Mouse (Mus musculus): ENCODE measurements around the gene Pik3c2b. TPM values are rescaled to one million over a fixed set of nuclear protein-coding genes. Genes with fewer than 3 reads are reported as not detected.
A peak's percentile ranks its signal among the peaks of the same experiment; 100 is the strongest.

The Pik3c2b gene
- total RNA-seq, 2 experiments from 2014 or later, result 18.0 to 19.1 TPM

DNA sequence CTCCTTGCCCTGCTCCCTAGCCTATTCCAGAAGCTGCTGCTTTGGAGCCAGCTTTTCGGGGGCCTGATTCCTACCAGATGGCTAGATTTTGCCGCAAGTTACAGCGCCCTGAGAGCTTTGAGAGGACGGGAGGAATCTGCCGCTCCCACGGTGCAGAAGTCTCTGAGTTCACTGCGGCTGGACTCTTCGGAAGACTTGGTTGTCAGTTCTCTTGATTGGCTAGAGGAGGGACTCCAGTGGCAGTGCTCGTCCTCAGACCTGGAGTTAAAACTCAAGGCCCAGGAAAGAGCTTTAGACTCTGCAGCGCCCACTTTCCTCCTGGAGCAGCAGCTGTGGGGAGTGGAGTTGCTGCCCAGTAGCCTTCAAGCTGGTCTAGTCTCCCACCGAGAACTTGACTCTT, 86.5 kb downstream of the Pik3c2b start:
- DNase-seq (ENCODE audit: low spot score in 2 of 2), result peak; percentile 13 to 35

DNA sequence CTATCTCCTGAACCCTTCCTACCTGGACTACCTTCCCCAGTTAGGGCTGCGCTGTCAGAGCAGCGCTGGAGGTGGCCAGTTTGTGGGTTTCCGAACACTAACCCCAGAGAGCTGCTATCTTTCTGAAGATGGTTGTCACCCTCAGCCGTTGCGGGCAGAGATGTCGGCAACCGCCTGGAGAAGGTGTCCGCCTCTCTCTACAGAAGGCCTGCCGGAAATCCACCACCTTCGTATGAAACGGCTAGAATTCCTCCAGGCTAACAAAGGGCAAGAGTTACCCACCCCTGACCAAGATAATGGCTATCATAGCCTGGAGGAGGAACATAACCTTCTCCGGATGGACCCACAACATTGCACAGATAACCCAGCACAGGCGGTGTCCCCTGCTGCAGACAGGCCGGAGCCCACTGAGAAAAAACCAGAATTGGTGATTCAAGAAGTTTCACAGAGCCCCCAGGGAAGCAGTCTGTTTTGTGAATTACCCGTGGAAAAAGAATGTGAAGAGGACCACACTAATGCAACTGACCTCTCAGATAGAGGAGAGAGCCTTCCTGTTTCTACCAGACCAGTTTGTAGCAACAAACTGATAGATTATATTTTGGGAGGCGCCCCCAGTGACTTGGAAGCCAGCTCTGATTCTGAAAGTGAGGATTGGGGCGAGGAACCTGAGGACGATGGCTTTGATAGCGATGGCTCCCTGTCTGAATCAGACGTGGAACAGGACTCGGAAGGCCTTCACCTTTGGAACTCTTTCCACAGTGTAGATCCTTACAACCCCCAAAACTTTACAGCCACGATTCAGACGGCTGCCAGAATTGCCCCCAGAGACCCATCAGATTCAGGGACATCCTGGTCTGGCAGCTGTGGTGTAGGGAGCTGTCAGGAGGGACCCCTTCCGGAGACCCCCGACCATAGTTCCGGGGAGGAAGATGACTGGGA, 87.2 kb downstream of the Pik3c2b start:
- DNase-seq (ENCODE audit: low spot score in 2 of 2), result no peak

DNA sequence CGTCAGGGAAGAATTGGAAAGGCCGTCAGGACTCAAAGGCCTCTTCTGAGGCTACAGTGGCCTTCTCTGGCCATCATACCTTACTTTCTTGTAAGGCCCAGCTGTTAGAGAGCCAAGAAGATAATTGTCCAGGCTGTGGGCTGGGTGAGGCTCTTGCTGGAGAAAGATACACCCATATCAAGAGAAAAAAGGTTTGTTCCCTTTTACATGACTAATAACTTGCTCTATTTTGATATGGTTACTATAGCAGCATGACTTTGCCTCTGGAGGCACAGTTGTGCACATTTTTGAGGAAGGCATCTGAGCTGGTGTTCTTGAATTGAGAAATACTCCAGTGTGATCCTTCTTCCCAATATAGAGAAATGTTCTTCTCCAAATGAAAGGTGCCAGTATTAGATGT, 88.0 kb downstream of the Pik3c2b start:
- no peak for DNase-seq (ENCODE audit: low spot score in 2 of 2)

- DNase-seq (ENCODE audit: low spot score in 2 of 2), result no peak
Measured at GRCm38 (mm10) chr1:133134071-133134470, 88.6 kb downstream of the Pik3c2b start.

GRCm38 (mm10) chr1:133134881-133135280, 89.4 kb downstream of the Pik3c2b start:
- DNase-seq (ENCODE audit: low spot score in 2 of 2), result no peak

DNA sequence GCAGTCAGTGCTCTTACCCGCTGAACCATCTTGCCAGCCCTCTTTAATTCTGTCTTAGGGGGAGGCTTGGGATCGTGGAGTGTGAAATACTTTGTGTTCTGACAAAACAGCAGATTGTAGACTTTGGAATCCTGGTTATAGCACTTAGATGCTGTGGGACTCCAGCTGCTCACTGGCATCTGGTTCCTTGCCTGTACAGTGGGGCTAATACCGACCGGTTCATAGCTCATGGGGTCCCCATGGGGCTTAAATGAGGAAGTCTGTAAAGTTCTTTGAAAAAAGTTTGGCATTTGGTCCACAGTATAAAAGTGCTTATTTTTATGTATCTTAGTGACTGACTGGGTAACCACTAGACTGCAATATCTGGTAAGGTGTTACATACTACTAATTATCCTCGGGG, 90.3 kb downstream of the Pik3c2b start:
- no peak for DNase-seq (ENCODE audit: low spot score in 2 of 2)

DNA sequence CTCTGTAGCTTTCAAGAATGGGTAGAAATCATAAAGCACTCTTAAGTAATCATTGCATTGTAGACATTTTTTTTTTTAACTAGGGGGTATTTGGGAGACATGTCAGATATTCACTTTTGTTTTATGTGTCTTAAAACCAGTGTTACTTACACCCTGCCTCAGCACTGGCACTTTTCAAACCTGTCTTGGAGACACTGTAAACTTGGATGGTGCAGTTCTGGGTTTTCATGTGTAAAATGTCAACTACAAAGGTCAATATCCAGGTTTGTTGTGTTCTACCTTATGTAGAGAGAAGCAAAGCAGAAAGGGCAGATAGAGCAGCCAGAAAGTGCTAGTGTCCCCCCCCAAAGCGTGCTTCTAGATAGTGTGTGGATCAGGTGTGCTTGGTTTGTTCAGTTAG, 92.9 kb downstream of the Pik3c2b start:
- DNase-seq (ENCODE audit: low spot score in 2 of 2), result no peak

- DNase-seq (ENCODE audit: low spot score in 2 of 2), result peak in 1 of 2 experiments; percentile 67
Measured at GRCm38 (mm10) chr1:133146014-133147009, 100.8 kb downstream of the Pik3c2b start.

DNA sequence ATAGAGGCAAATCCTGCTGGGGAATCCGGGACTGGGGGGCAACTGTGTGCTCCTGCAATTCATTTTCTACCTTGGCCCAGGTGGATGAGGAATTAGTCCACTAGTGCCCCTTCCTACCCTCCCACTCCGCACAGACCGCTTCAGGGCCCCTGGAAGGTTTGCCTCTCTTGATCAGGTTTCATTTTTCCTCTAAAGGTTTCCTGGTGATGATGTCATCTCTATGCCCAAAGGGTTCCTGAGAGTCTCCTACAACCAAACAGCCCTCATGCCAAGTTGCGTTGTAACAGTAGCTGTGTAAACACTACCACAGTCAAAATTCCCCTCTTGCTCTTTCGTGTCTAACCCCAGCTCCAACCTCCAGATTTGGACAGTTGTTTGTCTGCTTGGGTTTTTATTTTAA, 101.9 kb downstream of the Pik3c2b start:
- no peak for DNase-seq (ENCODE audit: low spot score in 2 of 2)

GRCm38 (mm10) chr1:133148122-133148521, 102.7 kb downstream of the Pik3c2b start:
- DNase-seq (ENCODE audit: low spot score in 2 of 2), result no peak

DNA sequence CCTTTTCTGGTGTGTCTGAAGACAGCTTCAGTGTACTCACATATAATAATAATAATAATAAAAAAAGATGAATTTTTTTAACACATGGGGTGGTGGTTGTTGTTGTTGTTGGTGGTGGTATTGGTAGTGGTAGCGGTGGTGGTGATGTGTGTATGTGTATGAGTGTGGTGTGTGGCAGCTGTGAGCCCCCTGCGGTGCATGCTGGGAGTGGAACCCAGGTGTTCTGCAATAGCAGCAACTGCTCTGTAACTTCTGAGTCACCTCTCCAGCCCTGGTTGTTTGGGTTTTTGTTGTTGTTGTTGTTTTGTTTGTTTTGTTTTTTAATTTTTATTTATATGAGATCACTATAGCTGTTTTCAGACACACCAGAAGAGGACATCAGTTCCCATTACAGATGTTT, 105.1 kb downstream of the Pik3c2b start:
- DNase-seq (ENCODE audit: low spot score in 2 of 2), result no peak

- DNase-seq (ENCODE audit: low spot score in 2 of 2), result no peak
Measured at GRCm38 (mm10) chr1:133152213-133152612, 106.7 kb downstream of the Pik3c2b start.

DNA sequence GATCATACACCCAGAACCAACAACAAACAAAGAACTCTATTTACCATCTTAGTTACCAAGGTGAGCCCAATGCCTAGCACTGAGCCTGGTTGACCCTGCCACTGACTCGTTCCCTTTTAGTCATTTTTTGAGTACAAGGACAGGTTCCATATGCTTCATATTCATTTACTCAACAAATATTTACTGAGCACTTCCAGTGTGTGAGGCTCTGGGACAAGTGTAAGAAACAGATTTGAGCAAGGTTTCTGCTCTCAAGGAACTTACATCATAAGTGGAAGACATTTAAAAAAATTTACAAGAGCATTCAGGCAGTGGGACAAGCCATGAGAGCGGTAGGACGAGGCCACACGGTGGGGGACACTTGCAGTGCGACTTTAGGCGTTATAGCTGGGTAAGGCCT, 109.8 kb downstream of the Pik3c2b start:
- DNase-seq (ENCODE audit: low spot score in 2 of 2), result no peak

Other genes starting within 250 kb of the Pik3c2b start
- 100 to 1,000 TPM; 193 to 194 TPM for gene Lrrn2, start 165.4 kb upstream of the Pik3c2b start, total RNA-seq (2021)
- gene Mdm4, start 15.1 kb upstream of the Pik3c2b start, total RNA-seq (2021), result 10 to 100 TPM; 91.6 to 94.7 TPM
- 10 to 100 TPM; 45.3 to 45.9 TPM for gene Ppp1r15b, start 85.5 kb downstream of the Pik3c2b start, total RNA-seq (2021)
- 10 to 100 TPM; 48.6 to 51.9 TPM for gene Plekha6, start 118.5 kb downstream of the Pik3c2b start, total RNA-seq (2021)

All from layer of hippocampus, postnatal 14 days (tissue).